ENCODE assay signal across 11 mouse cellular contexts in genomic region chr13:56010416-56010815, GRCm38 (mm10).
DNase-seq lines count a peak whose midpoint lies in the region; ATAC-seq lines count a peak whose summit lies in the region.
"Had no signal": no experiment of that assay in that cellular context is flagged by ENCODE, and none has a peak within 500 bp of the region (broad histone marks: within the 10 kb centered on the region; RNA-seq: fewer than 3 reads in every experiment).

No protein-coding gene starts in this region.

- no peak overlapping the region for H3K27ac ChIP-seq in embryonic facial prominence, embryonic 14.5 days (replicated peaks; ENCODE audit: low read depth, low read length)
- no peak overlapping the region for H3K27ac ChIP-seq in limb, embryonic 11.5 days (replicated peaks; ENCODE audit: low read depth, low read length)
- H3K27ac ChIP-seq in intestine, embryonic 16.5 days (ENCODE audit: low read length), result no peak overlapping the region

- WGBS in embryonic facial prominence, embryonic 14.5 days, result 34% methylated on average over 6 of the region's 6 CpGs
- 44% methylated on average over 6 of the region's 6 CpGs for WGBS in limb, embryonic 11.5 days
- 35% methylated on average over 6 of the region's 6 CpGs for WGBS in intestine, embryonic 16.5 days

- ATAC-seq in embryonic facial prominence, embryonic 14.5 days (ENCODE audit: low read depth), result peak; percentile 68; the same call in 1 of the 2 replicates
- ATAC-seq in limb, embryonic 11.5 days (ENCODE audit: insufficient number of reproducible peaks, low FRiP score, low TSS enrichment, low read depth), result no peak
- ATAC-seq in intestine, embryonic 16.5 days, result no peak
- no peak for ATAC-seq in megakaryocyte progenitor cell, adult 5-6 weeks (replicated peaks; ENCODE audit: poor library complexity)
- ATAC-seq: inflammation-experienced regulatory T-cells, adult 6 months; liver, postnatal 0 days had no signal

- H3K36me3 ChIP-seq in embryonic facial prominence, embryonic 14.5 days (ENCODE audit: control insufficient read depth, insufficient read depth, low read length), result no peaks in the 10 kb centered on the region
- no peaks in the 10 kb centered on the region for H3K36me3 ChIP-seq in limb, embryonic 11.5 days (ENCODE audit: control insufficient read depth, insufficient read depth, low read length)
- no peaks in the 10 kb centered on the region for H3K36me3 ChIP-seq in intestine, embryonic 16.5 days (ENCODE audit: control insufficient read depth, insufficient read depth, low read length)

- H3K27me3 ChIP-seq in embryonic facial prominence, embryonic 14.5 days (replicated peaks; ENCODE audit: control insufficient read depth, insufficient read depth, low read length), result no peaks in the 10 kb centered on the region
- H3K27me3 ChIP-seq in limb, embryonic 11.5 days (ENCODE audit: control insufficient read depth, insufficient read depth, low read length), result no peaks in the 10 kb centered on the region
- H3K27me3 ChIP-seq in intestine, embryonic 16.5 days (replicated peaks; ENCODE audit: control insufficient read depth, insufficient read depth, low read length), result 0 out of 2 replicates have a peak, but pooled peaks cover 2% of the 10 kb centered on the region

- no peaks in the 10 kb centered on the region for H3K9me3 ChIP-seq in embryonic facial prominence, embryonic 14.5 days (ENCODE audit: control insufficient read depth, low read length)
- H3K9me3 ChIP-seq in limb, embryonic 11.5 days (ENCODE audit: control insufficient read depth, low read length), result no peaks in the 10 kb centered on the region
- H3K9me3 ChIP-seq in intestine, embryonic 16.5 days (ENCODE audit: control insufficient read depth, low read length), result no peaks in the 10 kb centered on the region

- H3K4me2 ChIP-seq in embryonic facial prominence, embryonic 14.5 days (ENCODE audit: low read depth, low read length), result no peak overlapping the region
- H3K4me2 ChIP-seq in limb, embryonic 11.5 days (ENCODE audit: low read depth, severe bottlenecking), result no peak overlapping the region
- no peak overlapping the region for H3K4me2 ChIP-seq in intestine, embryonic 16.5 days (ENCODE audit: low read depth, low read length)

- no peak overlapping the region for H3K9ac ChIP-seq in embryonic facial prominence, embryonic 14.5 days (ENCODE audit: low read depth, low read length)
- no peak overlapping the region for H3K9ac ChIP-seq in limb, embryonic 11.5 days (ENCODE audit: low read length)
- no peak overlapping the region for H3K9ac ChIP-seq in intestine, embryonic 16.5 days (ENCODE audit: low read depth, low read length)
- H3K9ac ChIP-seq: liver, postnatal 0 days had no signal

- DNase-seq in right cerebral cortex, postnatal 10 days (ENCODE audit: low spot score in 2 of 2), result peak; percentile 44 to 52
- no peak for DNase-seq in right cerebral cortex, adult 18-20 months
- DNase-seq in embryonic facial prominence, embryonic 14.5 days (ENCODE audit: low spot score), result peak; percentile 71
- peak; percentile 38 for DNase-seq in limb, embryonic 11.5 days (ENCODE audit: low spot score)
- DNase-seq in spleen, adult 12 weeks (ENCODE audit: low spot score), result no peak
- DNase-seq: adrenal gland, adult 8-10 months; cerebellum, adult 9-10 months; liver, postnatal 0 days had no signal

- H3K4me3 ChIP-seq in embryonic facial prominence, embryonic 14.5 days (ENCODE audit: low read depth, low read length), result no peak overlapping the region
- no peak overlapping the region for H3K4me3 ChIP-seq in limb, embryonic 11.5 days (ENCODE audit: low read depth, low read length)
- no peak overlapping the region for H3K4me3 ChIP-seq in intestine, embryonic 16.5 days (ENCODE audit: low read length)

- 0 out of 2 replicates have a peak, but pooled peaks cover 4% of the 10 kb centered on the region for H3K4me1 ChIP-seq in embryonic facial prominence, embryonic 14.5 days (ENCODE audit: control insufficient read depth, insufficient read depth, low read length)
- H3K4me1 ChIP-seq in limb, embryonic 11.5 days (ENCODE audit: control insufficient read depth, insufficient read depth, low read length), result peaks cover 6% of the 10 kb centered on the region; the same call in 1 of the 2 replicates
- no peaks in the 10 kb centered on the region for H3K4me1 ChIP-seq in intestine, embryonic 16.5 days (ENCODE audit: control insufficient read depth, insufficient read depth, low read length)

Comparison
In these comparisons a context has a peak if more than half of its experiments do, and no peak if none do; other contexts are left out.
1. DNase-seq: peak in right cerebral cortex, postnatal 10 days (2 of 2), embryonic facial prominence, embryonic 14.5 days (single experiment) and limb, embryonic 11.5 days (single experiment); none in right cerebral cortex, adult 18-20 months (single experiment) and spleen, adult 12 weeks (single experiment).